Mouse (Mus musculus) hindbrain, embryonic 14.5 days (tissue): ENCODE measurements around the gene Fgfr2. TPM values are rescaled to one million over a fixed set of nuclear protein-coding genes. Genes with fewer than 3 reads are reported as not detected.

Source experiments
- ATAC-seq: fragments of 200-750 bp; cut with Nextera tagmentation; 2 replicates; pipeline ENCODE4 v1.8.0; 2017; ENCODE audit warnings: moderate number of reproducible peaks, mild to moderate bottlenecking, moderate TSS enrichment, moderate library complexity; ENCODE audit not compliant: low FRiP score
- DNase-seq: peaks from one replicate; pipeline ENCODE4 v3.0.0-alpha.2; 2015; ENCODE audit warnings: low spot score
- H3K27ac ChIP-seq: fragments of 300-500 bp; sonication (generic); 2 replicates; pipeline ENCODE4 v1.5.1; 2014; ENCODE audit warnings: mild to moderate bottlenecking, moderate library complexity
- H3K27me3 ChIP-seq: fragments of 300-500 bp; sonication (generic); 2 replicates; pipeline ENCODE4 v1.6.1; 2014; ENCODE audit warnings: mild to moderate bottlenecking, low read length, mixed read lengths; ENCODE audit not compliant: control insufficient read depth, insufficient read depth
- H3K36me3 ChIP-seq: fragments of 300-500 bp; sonication (generic); replicated peaks from 2 replicates; pipeline ENCODE4 v1.6.1; 2014; ENCODE audit not compliant: control insufficient read depth, insufficient read depth
- H3K4me1 ChIP-seq: fragments of 300-500 bp; sonication (generic); replicated peaks from 2 replicates; pipeline ENCODE4 v1.6.1; 2014; ENCODE audit warnings: antibody characterized with exemption, low read length, mixed read lengths; ENCODE audit not compliant: control insufficient read depth, insufficient read depth
- H3K4me2 ChIP-seq: fragments of 300-500 bp; sonication (generic); replicated peaks from 2 replicates; pipeline ENCODE4 v1.6.1; 2014; ENCODE audit warnings: mild to moderate bottlenecking, moderate library complexity
- H3K4me3 ChIP-seq: fragments of 300-500 bp; sonication (generic); replicated peaks from 2 replicates; pipeline ENCODE4 v1.5.1; 2014; ENCODE audit warnings: mild to moderate bottlenecking, low read length
- H3K9ac ChIP-seq: fragments of 300-500 bp; sonication (generic); 2 replicates; pipeline ENCODE4 v1.6.1; 2014
- H3K9me3 ChIP-seq: fragments of 300-500 bp; sonication (generic); 2 replicates; pipeline ENCODE4 v1.6.1; 2016; ENCODE audit warnings: low read length; ENCODE audit not compliant: control insufficient read depth
- WGBS: fragments of 180-500 bp; shearing (Covaris S2); extraction: QIAGEN DNeasy Blood & Tissue Kit; methylation state at CpG from one replicate; pipeline ENCODE4 v1.1.7; 2014; 5-methylcytosine and 5-hydroxymethylcytosine counted together
- polyA plus RNA-seq: library from polyadenylated mRNA; unstranded; fragments of >200 nt; fragmentation: Nextera tagmentation; extraction: Ambion mirVana; gene quantifications from 2 replicates; pipeline ENCODE4 v1.2.1, GENCODE M21; 2014

Gene Fgfr2
- polyA plus RNA-seq, 1 experiment from 2014 or later = 43.5 TPM

DNA sequence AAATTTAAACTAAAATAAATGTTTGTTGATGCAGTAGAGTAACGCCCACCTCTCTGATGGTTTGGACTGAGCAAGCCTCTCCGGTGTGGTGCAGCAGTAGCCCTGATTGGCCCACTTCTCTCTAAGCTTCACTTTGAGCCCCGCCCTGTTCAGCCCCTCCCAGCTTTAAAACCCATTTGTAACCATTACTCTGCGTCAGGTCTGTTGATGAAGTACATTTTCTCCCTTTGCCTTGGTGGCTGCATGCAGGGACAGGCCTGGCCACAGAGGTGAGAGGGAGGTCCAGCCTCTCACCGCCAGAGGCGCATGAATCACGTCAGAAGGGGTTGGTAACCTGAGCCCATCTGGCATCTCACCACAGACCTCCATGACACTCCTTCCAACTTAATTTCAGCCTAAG is 1513.5 kb downstream of the Fgfr2 start:
- H3K36me3 ChIP-seq = no peaks in the 10 kb centered on the region
- no peak overlapping the region for H3K27ac ChIP-seq
- WGBS = 30% methylated on average over 7 of the region's 7 CpGs
- no peak overlapping the region for H3K4me2 ChIP-seq
- no peaks in the 10 kb centered on the region for H3K9me3 ChIP-seq
- no peak overlapping the region for H3K4me3 ChIP-seq
- no peak overlapping the region for H3K9ac ChIP-seq
- H3K27me3 ChIP-seq = no peaks in the 10 kb centered on the region
- no peak for ATAC-seq
- no peak for DNase-seq
- H3K4me1 ChIP-seq = no peaks in the 10 kb centered on the region

DNA sequence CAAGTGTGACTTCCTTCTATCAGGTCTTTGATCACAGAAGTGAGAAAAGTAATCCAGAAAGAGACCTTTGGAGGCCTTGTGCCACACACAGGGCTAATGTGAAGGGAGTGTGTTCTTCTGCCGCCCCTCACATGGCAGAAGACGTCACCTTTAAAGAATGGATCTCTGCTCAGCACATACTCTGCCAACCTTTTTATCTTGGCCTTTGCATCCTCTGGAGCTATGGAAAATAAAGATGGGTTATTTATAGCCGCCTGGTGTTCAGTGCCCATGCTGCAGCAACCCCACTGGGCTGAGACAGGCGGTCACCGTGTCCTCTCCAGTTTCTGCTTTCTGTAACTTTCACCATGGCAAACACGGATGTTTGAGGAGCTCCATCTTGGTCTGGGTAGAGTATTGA is 1515.1 kb downstream of the Fgfr2 start:
- ATAC-seq = no peak
- peaks cover 4% of the 10 kb centered on the region; the same call in 1 of the 2 replicates for H3K27me3 ChIP-seq
- no peak overlapping the region for H3K27ac ChIP-seq
- H3K36me3 ChIP-seq = no peaks in the 10 kb centered on the region
- H3K4me1 ChIP-seq = 0 out of 2 replicates have a peak, but pooled peaks cover 2% of the 10 kb centered on the region
- H3K4me2 ChIP-seq = no peak overlapping the region
- WGBS = 89% methylated on average over 6 of the region's 6 CpGs
- no peak overlapping the region for H3K9ac ChIP-seq
- H3K9me3 ChIP-seq = no peaks in the 10 kb centered on the region
- DNase-seq = no peak
- H3K4me3 ChIP-seq = no peak overlapping the region

DNA sequence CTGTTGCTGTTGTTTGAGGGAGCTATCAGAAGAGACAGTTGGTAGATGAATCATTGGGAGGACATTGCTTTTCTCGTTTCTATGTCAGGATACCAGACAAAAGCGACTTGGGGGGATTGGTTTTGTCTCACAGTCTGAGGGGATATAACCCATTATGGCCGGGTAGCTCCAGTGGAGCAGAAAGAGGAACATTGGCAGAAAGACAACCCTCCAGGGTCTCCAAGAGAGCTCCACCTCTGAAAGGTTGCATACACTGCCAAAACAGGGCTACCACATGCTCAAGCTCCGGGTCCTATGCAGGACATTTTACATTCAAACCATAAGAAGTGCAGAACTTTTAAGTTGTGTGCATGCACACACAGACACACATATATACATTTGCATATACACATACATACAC is 1517.7 kb downstream of the Fgfr2 start:
- Histone ChIP-seq H3K9me3 (no peaks in the 10 kb centered on the region), H3K27me3 (peaks cover 12% of the 10 kb centered on the region), H3K4me2 (no peak overlapping the region), H3K9ac (no peak overlapping the region), H3K36me3 (no peaks in the 10 kb centered on the region), H3K4me1 (0 out of 2 replicates have a peak, but pooled peaks cover 8% of the 10 kb centered on the region), H3K4me3 (no peak overlapping the region), H3K27ac (no peak overlapping the region)
- DNase-seq (no peak), ATAC-seq (no peak)
- WGBS = 69% methylated on average over 4 of the region's 4 CpGs

DNA sequence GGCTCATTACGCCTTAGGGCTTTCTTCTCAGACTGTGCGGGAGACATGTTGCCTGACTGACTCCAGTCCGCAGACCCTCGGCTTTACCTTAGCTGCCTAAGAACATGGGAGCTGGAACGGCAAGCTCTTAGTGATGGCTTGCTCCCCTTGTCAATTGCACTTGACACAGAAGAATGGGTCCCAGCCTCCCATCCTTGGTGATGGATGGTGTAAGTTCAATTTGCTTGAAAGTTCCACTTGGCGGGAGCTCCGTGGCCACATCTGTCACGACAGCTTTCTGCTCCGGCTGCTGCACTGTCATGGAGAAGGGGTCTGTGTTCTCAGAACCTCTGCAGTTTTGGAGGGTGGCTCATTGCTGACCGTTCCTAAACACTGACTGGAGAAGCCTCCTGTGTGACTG is 1518.2 kb downstream of the Fgfr2 start:
- H3K4me2 ChIP-seq = no peak overlapping the region
- no peak overlapping the region for H3K4me3 ChIP-seq
- WGBS = 87% methylated on average over 10 of the region's 10 CpGs
- peaks cover 18% of the 10 kb centered on the region for H3K27me3 ChIP-seq
- H3K27ac ChIP-seq = no peak overlapping the region
- no peak overlapping the region for H3K9ac ChIP-seq
- H3K9me3 ChIP-seq = no peaks in the 10 kb centered on the region
- no peak for ATAC-seq
- H3K36me3 ChIP-seq = no peaks in the 10 kb centered on the region
- DNase-seq = no peak
- H3K4me1 ChIP-seq = 0 out of 2 replicates have a peak, but pooled peaks cover 8% of the 10 kb centered on the region

DNA sequence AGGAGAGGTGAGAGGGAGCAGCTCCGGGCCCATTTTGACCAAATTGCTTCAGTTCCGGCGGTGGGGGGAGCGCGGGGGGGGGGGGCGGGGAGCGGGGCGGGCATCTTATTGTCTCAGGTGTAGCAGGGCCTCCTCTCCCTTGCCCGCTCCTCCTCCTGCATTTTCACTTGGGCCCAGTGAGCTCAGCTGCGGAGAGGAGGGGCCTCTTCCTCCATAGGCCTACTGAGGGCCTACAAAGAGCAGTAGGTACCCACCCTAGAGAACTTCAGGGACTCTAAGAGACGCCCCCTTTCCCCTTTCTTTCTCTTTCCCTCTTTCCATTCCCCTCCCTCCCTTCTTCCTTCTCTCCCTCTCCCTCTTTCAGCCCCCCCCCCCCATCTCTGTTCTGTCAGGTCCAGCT is 1520.0 kb downstream of the Fgfr2 start:
- H3K4me1 ChIP-seq = peaks cover 10% of the 10 kb centered on the region
- WGBS = 0% methylated on average over 5 of the region's 11 CpGs
- H3K4me3 ChIP-seq = no peak overlapping the region
- DNase-seq (no peak), ATAC-seq (no peak)
- H3K4me2 ChIP-seq = no peak overlapping the region
- H3K27ac ChIP-seq = no peak overlapping the region
- H3K9ac ChIP-seq = no peak overlapping the region
- no peaks in the 10 kb centered on the region for H3K36me3 ChIP-seq
- peaks cover 25% of the 10 kb centered on the region for H3K27me3 ChIP-seq
- H3K9me3 ChIP-seq = no peaks in the 10 kb centered on the region

DNA sequence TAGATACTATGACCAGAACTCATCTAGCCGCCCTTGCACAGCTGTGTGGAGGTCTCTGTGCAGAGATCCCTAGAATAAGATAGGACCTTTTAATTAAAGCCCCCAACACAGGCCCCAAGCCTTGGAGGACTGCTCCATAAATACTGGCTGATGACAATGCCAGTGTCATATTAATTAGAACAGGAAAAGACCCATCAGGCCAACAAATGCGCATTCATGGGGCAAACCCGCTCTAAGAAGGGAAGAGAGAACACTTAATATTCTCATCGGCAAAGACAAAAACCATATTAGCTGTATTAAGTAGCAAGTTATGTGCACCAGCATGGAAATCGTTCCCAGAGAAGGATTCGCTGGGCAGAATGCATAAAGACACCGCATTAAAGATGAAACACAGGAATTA is 1521.0 kb downstream of the Fgfr2 start:
- ATAC-seq (no peak), DNase-seq (no peak)
- H3K27me3 ChIP-seq = peaks cover 25% of the 10 kb centered on the region

DNA sequence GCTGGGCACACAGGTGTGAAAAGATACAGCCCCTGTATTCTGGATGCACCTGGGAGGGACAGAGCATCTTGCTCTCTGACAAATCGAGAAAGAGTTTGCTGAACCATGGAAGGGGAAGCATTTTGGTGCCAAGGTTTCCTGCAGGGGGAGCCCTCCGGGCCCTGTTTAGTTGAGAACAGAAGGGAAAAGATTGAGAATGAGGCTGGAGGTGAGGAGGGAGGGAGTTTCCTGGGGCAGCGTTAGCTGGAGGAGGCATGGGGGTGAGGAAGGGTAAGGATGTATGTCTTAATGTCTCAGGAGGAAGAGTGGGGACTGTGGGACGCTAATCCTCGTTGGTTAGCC is 1524.7 kb downstream of the Fgfr2 start:
- Histone ChIP-seq H3K4me2 (peak overlapping the region; percentile 2; the same call in 1 of the 2 replicates), H3K4me3 (no peak overlapping the region), H3K27me3 (peaks cover 43% of the 10 kb centered on the region), H3K27ac (no peak overlapping the region), H3K9ac (peak overlapping the region; percentile 32; the same call in 1 of the 2 replicates), H3K36me3 (no peaks in the 10 kb centered on the region), H3K9me3 (no peaks in the 10 kb centered on the region), H3K4me1 (peaks cover 17% of the 10 kb centered on the region)
- DNase-seq = peak; percentile 66
- whole genome bisulfite sequencing = 2% methylated on average over 5 of the region's 5 CpGs
- 0 out of 2 replicates have a peak, but pooled peaks have one; percentile 2 for ATAC-seq

More for the DNA sequence above, 1521.0 kb downstream of the Fgfr2 start:
- no peaks in the 10 kb centered on the region for H3K36me3 ChIP-seq
- peak overlapping the region; percentile 27; the same call in 1 of the 2 replicates for H3K27ac ChIP-seq
- no peak overlapping the region for H3K9ac ChIP-seq
- H3K9me3 ChIP-seq = no peaks in the 10 kb centered on the region
- peaks cover 17% of the 10 kb centered on the region for H3K4me1 ChIP-seq
- 59% methylated on average over 7 of the region's 7 CpGs for WGBS
- H3K4me2 ChIP-seq = no peak overlapping the region
- no peak overlapping the region for H3K4me3 ChIP-seq

DNA sequence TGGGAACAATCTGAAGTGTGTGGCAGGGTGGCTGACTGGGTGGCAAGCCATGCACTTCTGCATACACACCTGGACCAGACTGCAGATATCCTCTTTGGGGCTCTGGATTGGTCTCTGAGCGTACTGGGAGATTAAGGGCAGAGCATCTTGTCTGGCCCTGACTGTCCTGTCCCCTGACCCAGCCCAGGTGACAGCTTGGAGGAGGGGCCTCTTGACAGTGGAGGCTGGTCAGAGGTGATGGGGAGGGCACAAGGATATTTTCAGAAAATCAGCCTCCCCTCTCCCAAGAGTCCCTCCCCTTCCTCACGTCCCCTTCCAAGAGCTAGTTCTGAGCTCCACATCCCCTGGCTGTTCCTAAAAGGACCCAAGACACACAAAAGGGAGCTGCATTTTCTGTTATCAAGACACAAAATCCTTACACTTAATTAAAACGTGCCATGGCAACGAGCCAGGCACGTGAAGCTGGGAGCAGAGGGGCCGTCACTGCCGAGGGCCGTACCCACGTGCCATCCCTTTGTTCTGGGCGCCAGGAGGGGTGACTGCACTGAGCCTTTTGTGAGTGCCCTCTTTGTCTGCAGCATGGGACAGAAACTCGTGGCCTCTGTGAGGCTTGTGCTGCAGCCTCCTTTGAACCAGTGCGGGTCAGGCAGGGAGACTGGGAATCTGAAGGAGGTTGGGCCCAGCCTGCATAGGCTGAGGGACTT is 1525.2 kb downstream of the Fgfr2 start:
- no peak overlapping the region for H3K4me3 ChIP-seq
- peak overlapping the region; percentile 2; the same call in 1 of the 2 replicates for H3K4me2 ChIP-seq
- WGBS = 6% methylated on average over 12 of the region's 12 CpGs
- H3K36me3 ChIP-seq = no peaks in the 10 kb centered on the region
- H3K9me3 ChIP-seq = no peaks in the 10 kb centered on the region
- peaks cover 13% of the 10 kb centered on the region for H3K4me1 ChIP-seq
- H3K27ac ChIP-seq = no peak overlapping the region
- DNase-seq (peak; percentile 49), ATAC-seq (peak; percentile 43; the same call in 1 of the 2 replicates)
- peaks cover 43% of the 10 kb centered on the region for H3K27me3 ChIP-seq
- peak overlapping the region; percentile 32; the same call in 1 of the 2 replicates for H3K9ac ChIP-seq

DNA sequence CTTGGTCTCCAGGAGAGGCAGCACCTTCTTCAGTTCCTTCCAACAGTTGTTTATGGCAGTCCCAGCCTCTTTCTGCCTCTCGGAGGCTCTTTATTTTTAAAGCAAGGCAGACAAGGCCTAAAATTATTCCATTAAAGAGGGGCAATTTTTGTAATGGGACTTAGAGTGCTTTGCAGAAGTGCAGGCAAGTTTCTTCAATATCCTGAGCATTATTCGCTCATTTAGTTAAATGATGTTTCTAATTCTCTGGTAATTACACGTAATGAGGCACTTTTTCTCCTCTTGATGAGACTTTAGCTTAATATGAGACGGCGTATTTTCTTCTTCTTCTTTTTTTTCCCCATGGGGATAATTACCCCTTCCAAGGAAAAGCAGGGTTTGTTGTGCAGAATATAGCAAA is 1537.6 kb downstream of the Fgfr2 start:
- no peaks in the 10 kb centered on the region for H3K4me1 ChIP-seq
- WGBS = 76% methylated on average over 5 of the region's 5 CpGs
- no peak overlapping the region for H3K4me2 ChIP-seq
- H3K36me3 ChIP-seq = no peaks in the 10 kb centered on the region
- no peaks in the 10 kb centered on the region for H3K9me3 ChIP-seq
- H3K4me3 ChIP-seq = no peak overlapping the region
- no peak overlapping the region for H3K27ac ChIP-seq
- no peak for DNase-seq
- H3K9ac ChIP-seq = no peak overlapping the region
- H3K27me3 ChIP-seq = no peaks in the 10 kb centered on the region; the same call in 1 of the 2 replicates
- ATAC-seq = no peak
